Mouse (Mus musculus): ENCODE data around the gene Gm572. TPM values are rescaled to one million over a fixed set of nuclear protein-coding genes. Genes with fewer than 3 reads are reported as not detected.

The Gm572 gene
- polyA plus RNA-seq, 1 experiment from 2014 or later: not detected

DNA sequence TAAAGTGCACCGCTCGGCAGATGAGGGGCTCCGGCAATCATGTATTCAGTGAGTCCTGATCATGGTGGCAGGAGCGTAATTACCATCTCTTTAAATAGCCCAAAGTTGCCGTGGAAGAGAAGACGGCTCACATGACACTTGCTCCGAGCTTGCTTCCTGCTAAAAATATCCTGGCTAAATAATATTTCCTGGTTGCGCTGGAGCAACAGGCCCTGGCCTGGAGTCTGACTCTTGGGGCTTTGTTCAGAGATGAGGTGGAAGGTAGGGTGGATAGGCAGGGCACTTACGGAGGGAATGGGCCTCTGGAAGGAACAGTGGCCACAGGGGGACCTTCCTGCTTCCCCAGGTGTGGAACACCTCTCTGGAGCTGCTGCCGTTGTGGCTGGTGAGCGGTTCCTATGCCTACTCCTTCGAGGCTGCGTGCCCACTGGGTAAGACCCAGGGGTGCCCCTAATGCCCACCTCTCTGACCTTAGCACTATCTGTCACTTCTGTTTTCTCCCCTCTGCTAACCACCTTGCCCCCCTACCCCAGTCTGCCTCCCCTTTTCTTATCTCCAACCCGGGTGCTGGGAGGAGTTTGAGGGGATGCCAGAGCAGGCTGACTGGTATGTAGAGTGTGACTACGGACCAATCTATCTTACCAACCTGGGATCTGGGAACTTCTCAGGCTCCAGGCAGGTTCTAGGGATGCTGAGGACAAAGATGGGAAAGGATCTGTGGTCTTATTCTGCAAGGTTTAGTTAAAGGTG lies 24.1 kb downstream of the Gm572 start:
- DNase-seq (ENCODE audit: low spot score) (no peak), ATAC-seq (no peak)
- WGBS: 71% methylated on average over 15 of the region's 15 CpGs
- H3K36me3 ChIP-seq (ENCODE audit: insufficient read depth, low read length): no peaks in the 10 kb centered on the region
- H3K9me3 ChIP-seq (ENCODE audit: low read length): no peaks in the 10 kb centered on the region
- no peak overlapping the region for H3K27ac ChIP-seq (ENCODE audit: low read length)
- H3K9ac ChIP-seq (replicated peaks; ENCODE audit: low read depth): no peak overlapping the region
- H3K4me2 ChIP-seq (replicated peaks; ENCODE audit: low read depth, low read length): no peak overlapping the region
- H3K4me1 ChIP-seq (ENCODE audit: insufficient read depth, low read depth, low read length): no peaks in the 10 kb centered on the region
- no peak for TF ChIP-seq CTCF (IDR thresholded peaks at IDR 0.05)
- no peak for TF ChIP-seq EP300 (IDR thresholded peaks at IDR 0.05)
- H3K27me3 ChIP-seq (replicated peaks; ENCODE audit: insufficient read depth, low read length): no peaks in the 10 kb centered on the region
- H3K4me3 ChIP-seq (ENCODE audit: low read depth, low read length): no peak overlapping the region

DNA sequence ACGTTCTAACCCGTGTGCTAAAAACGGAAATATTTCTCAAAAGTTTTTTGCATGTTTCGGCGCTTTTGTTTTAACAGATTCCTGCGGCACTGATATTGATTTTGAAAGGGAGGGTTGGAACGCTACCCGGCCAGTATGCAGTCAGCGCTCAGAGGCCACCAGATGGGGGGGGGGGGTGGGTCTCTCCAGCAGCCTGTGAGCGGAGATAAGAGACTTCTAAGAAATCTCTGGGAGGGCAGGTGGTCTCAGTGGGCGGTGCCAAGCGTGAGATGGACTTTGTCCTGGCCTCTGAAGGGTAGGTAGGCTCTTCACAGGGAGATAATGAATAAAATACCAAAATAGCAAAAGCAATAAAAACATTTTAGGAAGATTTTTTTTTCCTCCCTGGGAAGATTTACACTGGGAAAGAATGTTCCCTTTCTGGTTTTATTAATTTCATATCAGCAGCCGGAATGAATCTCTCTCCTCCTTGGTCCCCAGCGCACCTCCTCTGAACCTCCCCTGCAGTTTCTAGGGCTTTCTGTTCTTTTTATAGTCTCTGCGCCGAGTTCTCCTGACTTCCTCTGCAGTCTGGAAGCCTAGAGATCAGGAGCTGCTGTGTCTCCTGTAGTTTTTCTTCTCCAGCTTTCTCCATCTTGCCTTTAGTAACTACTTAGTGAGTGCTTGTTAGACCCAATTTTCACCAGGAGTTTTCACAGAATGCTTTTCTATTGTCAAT lies 28.3 kb downstream of the Gm572 start:
- Histone ChIP-seq H3K4me2 (replicated peaks; ENCODE audit: low read depth, low read length) (no peak overlapping the region), H3K4me3 (ENCODE audit: low read depth, low read length) (no peak overlapping the region)

DNA sequence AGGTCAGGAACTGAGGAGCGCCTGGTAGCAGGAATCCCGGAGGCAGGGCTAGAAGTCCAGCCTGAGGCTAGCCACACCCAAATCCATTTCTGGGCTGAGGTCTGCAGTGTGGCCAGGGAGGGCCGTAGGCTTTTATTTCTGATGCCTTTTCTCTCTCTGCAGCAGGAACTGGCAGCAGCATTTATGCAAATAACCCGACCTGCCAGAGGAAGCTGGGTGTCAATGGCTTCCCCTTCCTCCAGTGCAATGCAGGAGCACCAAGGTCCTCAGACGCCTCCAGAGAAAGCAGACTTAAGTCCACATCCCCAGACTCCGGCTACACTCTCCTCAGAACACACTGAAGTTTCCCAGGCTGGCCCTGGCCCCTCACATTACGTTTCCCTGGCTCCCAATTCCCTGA lies 31.9 kb downstream of the Gm572 start:
- DNase-seq (ENCODE audit: low spot score): no peak
- TF ChIP-seq EP300 (IDR thresholded peaks at IDR 0.05): no peak
- TF ChIP-seq CTCF (IDR thresholded peaks at IDR 0.05): no peak
- H3K27me3 ChIP-seq (replicated peaks; ENCODE audit: insufficient read depth, low read length): no peaks in the 10 kb centered on the region
- H3K9ac ChIP-seq (replicated peaks; ENCODE audit: low read depth): no peak overlapping the region
- no peaks in the 10 kb centered on the region for H3K9me3 ChIP-seq (ENCODE audit: low read length)
- H3K4me1 ChIP-seq (ENCODE audit: insufficient read depth, low read depth, low read length): peaks cover 5% of the 10 kb centered on the region
- H3K4me3 ChIP-seq (ENCODE audit: low read depth, low read length): no peak overlapping the region
- no peak for ATAC-seq
- H3K4me2 ChIP-seq (replicated peaks; ENCODE audit: low read depth, low read length): no peak overlapping the region
- no peak overlapping the region for H3K27ac ChIP-seq (ENCODE audit: low read length)
- WGBS: 41% methylated on average over 7 of the region's 7 CpGs
- H3K36me3 ChIP-seq (ENCODE audit: insufficient read depth, low read length): no peaks in the 10 kb centered on the region

More for the DNA sequence above, 28.3 kb downstream of the Gm572 start:
- Histone ChIP-seq H3K27me3 (replicated peaks; ENCODE audit: insufficient read depth, low read length) (no peaks in the 10 kb centered on the region), H3K9me3 (ENCODE audit: low read length) (no peaks in the 10 kb centered on the region), H3K4me1 (ENCODE audit: insufficient read depth, low read depth, low read length) (peaks cover 5% of the 10 kb centered on the region), H3K9ac (replicated peaks; ENCODE audit: low read depth) (no peak overlapping the region), H3K27ac (ENCODE audit: low read length) (no peak overlapping the region), H3K36me3 (ENCODE audit: insufficient read depth, low read length) (no peaks in the 10 kb centered on the region)
- DNase-seq (ENCODE audit: low spot score) (no peak), ATAC-seq (no peak)
- no peak for TF ChIP-seq CTCF (IDR thresholded peaks at IDR 0.05)
- TF ChIP-seq EP300 (IDR thresholded peaks at IDR 0.05): no peak
- 13% methylated on average over 16 of the region's 16 CpGs for WGBS

DNA sequence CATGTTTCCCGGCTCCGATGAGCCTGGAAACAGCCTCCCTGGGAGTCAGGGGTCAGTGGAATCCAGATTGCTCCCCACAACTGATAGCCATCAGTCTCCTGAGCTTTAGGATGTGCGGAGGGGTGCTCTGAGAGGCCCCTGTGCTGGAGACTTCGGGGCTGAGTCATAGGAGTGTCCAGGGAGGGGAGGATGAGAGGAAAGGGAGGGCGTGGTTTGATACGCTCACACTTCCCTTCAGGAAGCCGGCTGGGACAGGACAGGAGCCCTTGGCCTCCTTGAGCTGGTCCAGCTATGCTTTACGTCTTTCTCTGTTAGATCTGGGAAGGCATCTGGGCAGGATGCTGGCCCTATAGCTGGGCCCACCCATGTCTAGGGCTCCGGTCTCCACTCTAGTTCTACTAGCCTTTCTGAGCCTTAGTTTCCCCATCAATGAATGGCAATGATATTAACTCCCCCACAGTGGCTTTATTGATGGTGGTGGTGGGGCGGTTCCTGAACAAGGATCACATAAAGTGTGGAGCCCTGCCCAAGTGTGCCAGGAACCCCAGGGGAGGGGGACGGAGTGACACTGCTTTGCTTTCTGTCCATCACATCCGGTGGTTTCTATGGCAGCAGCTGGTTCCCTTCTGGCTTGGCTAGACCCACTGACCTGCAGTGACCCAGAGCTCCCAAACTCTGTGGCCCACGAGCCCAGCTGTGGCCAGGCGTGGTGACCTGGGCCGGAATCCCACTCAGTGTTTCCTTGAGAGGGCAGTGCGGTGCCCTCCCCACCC lies 33.3 kb downstream of the Gm572 start:
- Histone ChIP-seq H3K9ac (replicated peaks; ENCODE audit: low read depth) (no peak overlapping the region), H3K4me3 (ENCODE audit: low read depth, low read length) (no peak overlapping the region), H3K36me3 (ENCODE audit: insufficient read depth, low read length) (no peaks in the 10 kb centered on the region), H3K4me2 (replicated peaks; ENCODE audit: low read depth, low read length) (no peak overlapping the region), H3K4me1 (ENCODE audit: insufficient read depth, low read depth, low read length) (peaks cover 5% of the 10 kb centered on the region), H3K9me3 (ENCODE audit: low read length) (no peaks in the 10 kb centered on the region), H3K27ac (ENCODE audit: low read length) (peak overlapping the region; percentile 77), H3K27me3 (replicated peaks; ENCODE audit: insufficient read depth, low read length) (no peaks in the 10 kb centered on the region)
- 33% methylated on average over 16 of the region's 16 CpGs for WGBS
- ATAC-seq: peak; percentile 94
- TF ChIP-seq EP300 (IDR thresholded peaks at IDR 0.05): 0 out of 2 replicates have a peak, but pooled peaks have one; percentile 32
- no peak for TF ChIP-seq CTCF (IDR thresholded peaks at IDR 0.05)
- peak; percentile 84 for DNase-seq (ENCODE audit: low spot score)

DNA sequence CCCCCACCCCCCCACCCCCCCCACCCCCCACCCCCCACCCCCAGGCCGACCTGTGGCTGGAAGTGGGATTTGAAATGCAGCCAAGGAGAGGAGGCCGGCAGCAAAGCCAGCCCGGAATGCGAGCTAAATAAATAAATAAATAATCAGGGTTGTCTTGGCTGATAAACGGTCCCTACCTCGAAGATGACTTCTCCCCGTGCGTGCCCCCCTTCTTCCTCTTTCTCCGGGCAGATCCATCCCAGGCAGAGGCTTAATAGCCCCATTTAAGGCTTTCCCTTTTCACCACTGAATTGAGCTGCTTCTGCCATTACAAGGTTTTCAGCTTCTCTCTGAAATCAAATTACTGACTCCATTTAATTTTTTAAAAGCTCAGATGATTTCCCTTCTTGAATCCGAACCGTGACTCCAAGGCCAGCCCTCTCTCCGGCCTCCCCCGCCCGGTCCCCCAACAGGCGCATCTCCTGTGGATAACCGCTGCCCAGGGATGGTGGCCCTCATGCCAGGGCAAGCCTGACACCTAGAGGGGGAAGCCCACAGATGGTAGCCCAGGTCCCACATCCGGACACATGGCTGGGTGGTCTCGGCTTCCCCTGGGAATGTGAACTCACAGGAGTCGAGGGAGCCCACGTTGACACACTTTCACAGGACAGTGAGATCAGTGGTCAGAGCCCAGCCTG lies 34.0 kb downstream of the Gm572 start:
- Histone ChIP-seq H3K27ac (ENCODE audit: low read length) (peak overlapping the region; percentile 77; the same call in 1 of the 2 replicates), H3K27me3 (replicated peaks; ENCODE audit: insufficient read depth, low read length) (no peaks in the 10 kb centered on the region), H3K4me2 (replicated peaks; ENCODE audit: low read depth, low read length) (no peak overlapping the region), H3K36me3 (ENCODE audit: insufficient read depth, low read length) (no peaks in the 10 kb centered on the region), H3K9me3 (ENCODE audit: low read length) (no peaks in the 10 kb centered on the region), H3K4me3 (ENCODE audit: low read depth, low read length) (no peak overlapping the region), H3K9ac (replicated peaks; ENCODE audit: low read depth) (no peak overlapping the region), H3K4me1 (ENCODE audit: insufficient read depth, low read depth, low read length) (peaks cover 5% of the 10 kb centered on the region)
- DNase-seq (ENCODE audit: low spot score) (peak; percentile 39), ATAC-seq (no peak)
- WGBS: 37% methylated on average over 19 of the region's 20 CpGs
- TF ChIP-seq CTCF (IDR thresholded peaks at IDR 0.05) (peak; percentile 29), EP300 (IDR thresholded peaks at IDR 0.05) (no peak)

All from lung, postnatal 0 days (tissue).